Mouse (Mus musculus) Patski (cell line): ENCODE results near the gene Tuba1c. TPM values are rescaled to one million over a fixed set of nuclear protein-coding genes. Genes with fewer than 3 reads are reported as not detected.
A peak's percentile ranks its signal among the peaks of the same experiment; 100 is the strongest.

Experiments used
- ATAC-seq: fragments of 100-300 bp; one replicate; pipeline ENCODE4 v1.8.0; 2021
- CTCF ChIA-PET: fragments of 350-600 bp; sonication (Branson Sonifier 250); formaldehyde crosslinking; loops from one replicate; lab custom pipeline; 2022; ENCODE audit warnings: inconsistent platforms; lab: Charles Lee
- POLR2A ChIA-PET: fragments of 350-600 bp; sonication (Branson Sonifier 250); formaldehyde crosslinking; loops from one replicate; lab custom pipeline; 2022; ENCODE audit warnings: antibody characterized with exemption, inconsistent platforms; lab: Charles Lee
- DNase-seq: peaks from one replicate; pipeline ENCODE4 v3.0.0-alpha.2; 2011; ENCODE audit warnings: low read depth, low spot score
- H3K27me3 ChIP-seq: fragments of 371-371 bp; one replicate; pipeline ENCODE4 v1.5.1; 2021
- CTCF ChIP-seq: fragments of 100-300 bp; IDR thresholded peaks from one replicate; pipeline ENCODE4 v1.5.1; 2021
- in situ Hi-C: fragments of 300-500 bp; cut with MboI; formaldehyde crosslinking; loops from 3 replicates; pipeline ENCODE4 v1.11.1; 2018; ENCODE audit warnings: low pct_unique_long_range_greater_than_20kb, mixed read lengths
- polyA plus RNA-seq: library from polyadenylated mRNA; unstranded; gene quantifications from one replicate; pipeline ENCODE4 v1.2.3, GENCODE M21; 2021

Gene Tuba1c
- polyA plus RNA-seq, 1 experiment from 2014 or later, result 210 TPM

- H3K27me3 ChIP-seq, result no peaks in the 10 kb centered on the region
- TF ChIP-seq CTCF, result no peak
- ChIA-PET POLR2A (no interaction called here), CTCF (interaction anchor here (6.2 kb wide), 1 partner anchor 13 kb away, joined by 24 read pairs; no protein-coding TSS in a partner anchor)
- in situ Hi-C loops, result no loop called here
- ATAC-seq, result no peak
- DNase-seq, result no peak
Measured at GRCm38 (mm10) chr15:99011946-99012345, 17.7 kb upstream of the Tuba1c start.

GRCm38 (mm10) chr15:99014496-99015030, 15.1 kb upstream of the Tuba1c start:
- CTCF ChIA-PET, result interaction anchor here (0.8 to 2.4 kb wide), 4 partner anchors 10 to 26 kb away, joined by 3 to 9 read pairs (median 4); no protein-coding TSS in a partner anchor
- H3K27me3 ChIP-seq, result no peaks in the 10 kb centered on the region
- no peak for ATAC-seq
- no peak for DNase-seq
- TF ChIP-seq CTCF, result no peak
- in situ Hi-C loops, result no loop called here
- POLR2A ChIA-PET, result interaction anchor here (0.7 to 1.4 kb wide), 2 partner anchors 10 to 15 kb away, joined by 3 read pairs; partner anchors contain the start of gene Tuba1c

GRCm38 (mm10) chr15:99017355-99017761, 12.3 kb upstream of the Tuba1c start:
- H3K27me3 ChIP-seq, result no peaks in the 10 kb centered on the region
- ATAC-seq (peak; percentile 87), DNase-seq (no peak)
- CTCF ChIA-PET, result interaction anchor here (1.1 to 2.0 kb wide), 9 partner anchors 9 to 138 kb away, joined by 3 to 11 read pairs (median 5); no protein-coding TSS in a partner anchor
- POLR2A ChIA-PET, result no interaction called here
- in situ Hi-C loops, result no loop called here
- TF ChIP-seq CTCF, result no peak

GRCm38 (mm10) chr15:99017986-99018385, 11.7 kb upstream of the Tuba1c start:
- no peak for TF ChIP-seq CTCF
- ChIA-PET POLR2A (no interaction called here), CTCF (interaction anchor here (1.1 to 2.0 kb wide), 8 partner anchors 8 to 139 kb away, joined by 3 to 11 read pairs (median 6); no protein-coding TSS in a partner anchor)
- ATAC-seq, result no peak
- DNase-seq, result no peak
- no peaks in the 10 kb centered on the region for H3K27me3 ChIP-seq
- in situ Hi-C loops, result no loop called here

GRCm38 (mm10) chr15:99018630-99019029, 11.1 kb upstream of the Tuba1c start:
- POLR2A ChIA-PET, result no interaction called here
- no peak for ATAC-seq
- in situ Hi-C loops, result no loop called here

GRCm38 (mm10) chr15:99019436-99019835, 10.3 kb upstream of the Tuba1c start:
- ChIA-PET POLR2A (no interaction called here), CTCF (interaction anchor here (1.0 kb wide), 1 partner anchor 9 kb away, joined by 3 read pairs; no protein-coding TSS in a partner anchor)
- no peak for TF ChIP-seq CTCF
- ATAC-seq (no peak), DNase-seq (no peak)
- in situ Hi-C loops, result no loop called here
- no peaks in the 10 kb centered on the region for H3K27me3 ChIP-seq

More at GRCm38 (mm10) chr15:99018630-99019029, 11.1 kb upstream of the Tuba1c start:
- H3K27me3 ChIP-seq, result no peaks in the 10 kb centered on the region
- no peak for DNase-seq
- TF ChIP-seq CTCF, result no peak
- CTCF ChIA-PET, result interaction anchor here (1.1 to 1.7 kb wide), 4 partner anchors 18 to 95 kb away, joined by 3 to 10 read pairs (median 4); no protein-coding TSS in a partner anchor

GRCm38 (mm10) chr15:99020171-99020570, 9.5 kb upstream of the Tuba1c start:
- no peak for TF ChIP-seq CTCF
- ChIA-PET POLR2A (interaction anchor here (0.7 kb wide), 1 partner anchor 27 kb away, joined by 3 read pairs; no protein-coding TSS in a partner anchor), CTCF (interaction anchor here (1.0 kb wide), 1 partner anchor 8 kb away, joined by 3 read pairs; no protein-coding TSS in a partner anchor)
- in situ Hi-C loops, result no loop called here
- ATAC-seq (no peak), DNase-seq (no peak)
- no peaks in the 10 kb centered on the region for H3K27me3 ChIP-seq

GRCm38 (mm10) chr15:99021255-99021654, 8.4 kb upstream of the Tuba1c start:
- ATAC-seq (no peak), DNase-seq (no peak)
- H3K27me3 ChIP-seq, result no peaks in the 10 kb centered on the region
- in situ Hi-C loops, result no loop called here
- POLR2A ChIA-PET, result no interaction called here
- no peak for TF ChIP-seq CTCF
- CTCF ChIA-PET, result interaction anchor here (1.0 kb wide), 2 partner anchors 23 to 41 kb away, joined by 3 read pairs; no protein-coding TSS in a partner anchor

- in situ Hi-C loops, result no loop called here
- ChIA-PET POLR2A (interaction anchor here (0.6 to 1.1 kb wide), 2 partner anchors 10 to 21 kb away, joined by 3 to 4 read pairs; no protein-coding TSS in a partner anchor), CTCF (interaction anchor here (0.6 to 5.5 kb wide), 26 partner anchors 9 to 133 kb away, joined by 3 to 37 read pairs (median 6); partner anchors contain the start of genes Prph and Troap)
- peak; percentile 85 for TF ChIP-seq CTCF
- no peak for ATAC-seq
- no peaks in the 10 kb centered on the region for H3K27me3 ChIP-seq
- DNase-seq, result no peak
Measured at GRCm38 (mm10) chr15:99024668-99025314, 4.9 kb upstream of the Tuba1c start.

- ChIA-PET POLR2A (interaction anchor here (1.1 kb wide), 1 partner anchor 11 kb away, joined by 3 read pairs; no protein-coding TSS in a partner anchor), CTCF (interaction anchor here (1.1 to 5.5 kb wide), 18 partner anchors 9 to 134 kb away, joined by 3 to 37 read pairs (median 7); no protein-coding TSS in a partner anchor)
- no peaks in the 10 kb centered on the region for H3K27me3 ChIP-seq
Measured at GRCm38 (mm10) chr15:99025414-99025813, 4.3 kb upstream of the Tuba1c start.

More at GRCm38 (mm10) chr15:99025414-99025813, 4.3 kb upstream of the Tuba1c start:
- DNase-seq (no peak), ATAC-seq (no peak)
- in situ Hi-C loops, result no loop called here
- no peak for TF ChIP-seq CTCF
